Mouse (Mus musculus): ENCODE measurements around the gene A730061H03Rik. TPM values are rescaled to one million over a fixed set of nuclear protein-coding genes. Genes with fewer than 3 reads are reported as not detected.

A730061H03Rik gene
- total RNA-seq (2023): 6.4 TPM

GRCm38 (mm10) chr14:55560202-55561073 lies at the start of gene A730061H03Rik:
A730061H03Rik (minus strand) TSS chr14:55560406.

GRCm38 (mm10) chr14:55603271-55603632 lies 43.0 kb upstream of the A730061H03Rik start, which contains the start of gene Irf9:
Irf9 (plus strand) TSS chr14:55603571.

DNA sequence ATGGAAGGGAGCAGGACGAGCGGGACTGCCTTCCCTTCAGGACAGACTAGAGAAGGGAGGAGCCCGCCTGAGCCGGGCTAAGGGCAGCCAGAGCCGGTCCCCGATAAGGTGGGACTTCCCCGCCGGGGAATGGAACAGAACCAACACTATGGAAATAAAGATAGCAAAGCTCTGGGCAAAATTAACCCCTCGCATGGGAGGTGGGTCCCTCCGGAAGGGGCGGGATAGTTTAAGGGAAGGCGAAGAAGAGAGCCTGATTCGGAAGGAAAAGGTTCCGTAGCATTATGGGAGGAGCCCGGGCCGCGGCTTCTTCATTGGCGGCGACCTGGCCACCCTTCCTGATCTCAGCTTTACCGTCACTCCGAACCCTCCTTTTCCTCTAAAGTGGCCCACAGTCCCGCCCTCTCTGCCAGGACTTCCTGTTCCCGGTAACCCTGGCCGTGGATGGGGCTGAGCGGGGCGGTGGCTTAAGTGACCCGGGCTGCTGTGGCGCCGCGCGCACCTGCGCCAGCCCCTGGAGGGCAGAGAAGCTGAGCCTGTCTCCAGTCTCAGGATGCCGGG lies 31.2 kb upstream of the A730061H03Rik start, which contains the start of gene Rnf31:
Gene Rnf31, plus strand, starts transcription at position 378 of the 561 bp plus-strand sequence.

GRCm38 (mm10) chr14:55590748-55591330 lies 30.6 kb upstream of the A730061H03Rik start, which contains the start of gene Psme2:
Psme2 (minus strand) TSS chr14:55591113.

GRCm38 (mm10) chr14:55584702-55585565 lies 24.7 kb upstream of the A730061H03Rik start, which contains the start of gene Emc9:
Emc9 (minus strand) TSS chr14:55585302.

DNA sequence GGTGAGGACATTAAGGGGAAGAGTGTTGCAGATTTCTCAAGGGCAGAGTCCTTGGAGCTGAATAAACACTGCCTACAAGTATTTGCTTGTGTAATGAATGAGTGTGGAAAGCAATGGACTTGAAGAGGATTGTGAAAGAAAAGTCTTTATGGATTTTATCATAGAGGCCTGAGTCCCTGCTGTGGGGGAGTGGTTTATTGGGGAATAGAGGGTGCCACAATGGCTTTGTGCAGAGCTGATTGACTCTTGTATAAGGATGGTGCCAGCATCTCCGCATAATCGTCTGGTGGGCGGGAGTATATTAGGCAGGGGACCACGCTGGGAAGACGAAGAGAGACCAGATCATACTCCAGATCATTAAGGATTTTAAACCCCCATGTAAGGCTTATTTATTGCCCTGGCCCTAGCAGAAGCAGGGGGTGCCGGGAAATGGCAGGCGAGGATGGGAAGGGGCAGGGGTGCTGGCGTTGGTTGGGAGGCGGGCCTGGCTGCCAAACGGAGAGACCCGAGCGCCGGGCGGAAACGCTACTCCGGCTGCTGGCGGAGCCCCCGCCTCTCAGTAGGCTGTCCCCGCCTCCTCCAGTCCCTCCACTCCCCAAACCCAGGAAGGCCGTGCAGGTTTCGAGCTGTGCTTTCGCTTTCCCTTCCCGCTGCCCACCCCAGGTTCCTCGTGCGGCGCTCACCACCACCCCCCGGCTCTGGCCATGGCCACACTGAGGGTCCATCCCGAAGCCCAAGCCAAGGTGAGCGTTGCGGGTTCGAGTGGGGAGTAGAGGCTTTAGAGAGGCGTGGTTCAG lies 17.9 kb upstream of the A730061H03Rik start, which contains the start of gene Psme1:
Gene Psme1, plus strand, starts transcription at position 253 of the 797 bp plus-strand sequence.

DNA sequence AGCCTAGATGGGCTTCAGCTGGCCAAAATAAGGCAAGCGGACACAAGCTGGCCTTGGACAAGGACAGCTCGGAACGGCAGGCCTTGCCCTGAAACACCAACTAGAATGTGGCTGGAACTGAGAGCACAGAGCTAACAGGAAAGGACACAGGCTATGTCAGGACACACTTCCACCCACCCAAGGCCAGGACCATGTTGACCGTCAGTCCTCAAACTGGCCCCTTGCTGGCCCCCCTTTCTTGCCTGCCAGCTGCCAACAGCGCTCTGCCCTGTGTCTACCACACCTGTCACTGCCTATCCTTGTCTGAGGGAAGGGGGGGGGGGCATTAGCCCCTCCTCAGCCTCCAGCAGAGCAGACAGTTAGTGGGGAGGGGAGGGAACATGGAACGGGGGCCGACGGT lies 15.1 kb upstream of the A730061H03Rik start, which contains the start of gene Fitm1:
Gene Fitm1, plus strand, starts transcription at position 316 of the 400 bp plus-strand sequence.

DNA sequence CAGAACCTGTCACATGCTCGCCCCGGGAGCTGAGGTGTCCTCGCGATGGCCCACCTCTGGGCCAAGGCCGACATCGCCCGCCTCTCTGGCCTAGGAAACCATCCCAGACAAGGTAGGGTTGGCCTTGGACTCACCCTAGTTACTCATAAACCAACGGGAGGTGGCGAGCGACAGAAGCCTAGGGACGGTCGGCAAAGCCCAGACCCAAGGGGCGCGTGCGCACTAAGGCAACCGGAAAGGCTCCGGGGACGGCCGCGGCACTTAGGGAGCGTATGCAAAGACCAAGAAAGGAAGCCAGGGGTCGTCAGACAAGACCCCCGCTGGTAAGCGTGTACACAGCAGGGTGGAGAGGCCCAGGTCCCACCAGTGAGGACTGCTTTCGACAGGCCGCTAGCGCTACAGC lies 406 bp downstream of the A730061H03Rik start, which contains the start of gene Dcaf11:
Gene Dcaf11, plus strand, starts transcription at position 208 of the 403 bp plus-strand sequence.

DNA sequence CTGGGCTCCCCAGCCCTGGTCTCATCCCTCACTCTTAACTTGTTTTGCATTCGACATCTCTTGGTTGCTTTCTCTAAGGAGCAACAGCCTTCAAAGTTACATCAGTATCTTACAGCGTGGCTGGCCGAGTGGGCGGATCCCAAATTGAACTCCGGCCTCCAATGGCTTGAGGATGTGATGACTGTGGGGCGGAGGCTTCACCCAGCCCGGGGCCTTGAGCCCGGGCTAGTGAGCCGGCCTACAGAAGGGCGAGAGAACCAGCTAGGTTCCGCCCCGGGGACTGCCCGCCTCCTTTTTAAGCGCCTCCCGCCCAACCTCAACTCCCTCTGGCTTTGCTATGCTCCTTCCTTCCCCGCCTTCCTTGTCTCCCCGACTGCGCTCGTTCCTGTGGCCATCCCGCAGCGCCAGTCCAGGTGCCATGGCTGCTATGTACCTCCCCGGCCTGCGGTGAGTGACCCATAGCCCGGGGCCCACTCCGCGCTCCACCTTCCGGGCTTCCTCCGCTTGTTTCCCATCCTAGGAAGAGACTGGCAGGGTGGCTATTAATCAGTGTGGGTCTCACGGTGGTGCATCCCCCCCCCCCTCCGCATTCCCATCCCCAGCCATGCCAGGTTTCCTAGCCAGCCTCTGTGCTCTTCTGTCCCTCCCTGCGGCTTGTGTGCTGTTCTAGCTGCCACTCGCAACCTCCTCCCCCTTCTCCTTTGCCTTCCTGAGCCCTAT lies 20.0 kb downstream of the A730061H03Rik start, which contains the start of gene Pck2:
Gene Pck2, plus strand, starts transcription at position 200 of the 720 bp plus-strand sequence.

GRCm38 (mm10) chr14:55524785-55525184 lies 35.4 kb downstream of the A730061H03Rik start, which contains the start of gene Nrl:
Nrl (minus strand) TSS chr14:55524981.

GRCm38 (mm10) chr14:55510125-55510731 lies 50.0 kb downstream of the A730061H03Rik start, which contains the start of gene Cpne6:
Cpne6 (plus strand) TSS chr14:55510445.

Other genes starting within 250 kb of the A730061H03Rik start
- gene Dhrs4, start 81.6 kb downstream of the A730061H03Rik start, total RNA-seq (2023): 21.3 TPM
- gene Carmil3, start 69.8 kb downstream of the A730061H03Rik start, total RNA-seq (2023): 1.2 TPM
- not detected for gene Cpne6, start 50.0 kb downstream of the A730061H03Rik start, total RNA-seq (2023)
- gene Nrl, start 35.4 kb downstream of the A730061H03Rik start, total RNA-seq (2023): not detected
- 16.1 TPM for gene Pck2, start 20.1 kb downstream of the A730061H03Rik start, total RNA-seq (2023)
- 92.5 TPM for gene Dcaf11, start 400 bp downstream of the A730061H03Rik start, total RNA-seq (2023)
- not detected for gene Fitm1, start 15.2 kb upstream of the A730061H03Rik start, total RNA-seq (2023)
- 263 TPM for gene Psme1, start 17.7 kb upstream of the A730061H03Rik start, total RNA-seq (2023)
- 21.5 TPM for gene Emc9, start 24.9 kb upstream of the A730061H03Rik start, total RNA-seq (2023)
- gene Psme2, start 30.7 kb upstream of the A730061H03Rik start, total RNA-seq (2023): 386 TPM
- 96.4 TPM for gene Rnf31, start 31.3 kb upstream of the A730061H03Rik start, total RNA-seq (2023)
- 94.6 TPM for gene Irf9, start 43.2 kb upstream of the A730061H03Rik start, total RNA-seq (2023)
- gene Rec8, start 57.6 kb upstream of the A730061H03Rik start, total RNA-seq (2023): 0.44 TPM
- gene Ipo4, start 75.6 kb upstream of the A730061H03Rik start, total RNA-seq (2023): 71.9 TPM
- 2.7 TPM for gene Gm49378, start 77.5 kb upstream of the A730061H03Rik start, total RNA-seq (2023)
- gene Tm9sf1, start 83.4 kb upstream of the A730061H03Rik start, total RNA-seq (2023): 43.9 TPM
- 3.5 TPM for gene Tssk4, start 89.8 kb upstream of the A730061H03Rik start, total RNA-seq (2023)
- 41.7 TPM for gene Mdp1, start 100.1 kb upstream of the A730061H03Rik start, total RNA-seq (2023)
- gene Gmpr2, start 111.5 kb upstream of the A730061H03Rik start, total RNA-seq (2023): 16.2 TPM
- gene Nedd8, start 111.7 kb upstream of the A730061H03Rik start, total RNA-seq (2023): 153 TPM
- gene Tinf2, start 121.4 kb upstream of the A730061H03Rik start, total RNA-seq (2023): 111 TPM
- gene Tgm1, start 153.5 kb upstream of the A730061H03Rik start, total RNA-seq (2023): 2.0 TPM
- 84.5 TPM for gene Rabggta, start 161.9 kb upstream of the A730061H03Rik start, total RNA-seq (2023)
- gene Dhrs1, start 185.3 kb upstream of the A730061H03Rik start, total RNA-seq (2023): 18.6 TPM
- 22.2 TPM for gene Nop9, start 185.3 kb upstream of the A730061H03Rik start, total RNA-seq (2023)
- not detected for gene Cideb, start 198.1 kb upstream of the A730061H03Rik start, total RNA-seq (2023)
- gene Ltb4r2, start 201.0 kb upstream of the A730061H03Rik start, total RNA-seq (2023): 0.21 TPM
- 0.41 TPM for gene Ltb4r1, start 205.6 kb upstream of the A730061H03Rik start, total RNA-seq (2023)
- 0.27 TPM for gene Adcy4, start 223.7 kb upstream of the A730061H03Rik start, total RNA-seq (2023)
- gene Ripk3, start 228.5 kb upstream of the A730061H03Rik start, total RNA-seq (2023): 67.6 TPM

Measured in CD4-positive naive resting alpha-beta T cell, adult 57 days (primary cell).